Mouse (Mus musculus): ENCODE measurements around the gene Rs1.
"Not testable (repeated sequence)": the region's sequence is repeated elsewhere in the genome, so short reads cannot be mapped to it uniquely, and the experiment has no call there.

Rs1 gene

GRCm38 (mm10) chrX:160767713-160768112 is at the start of gene Rs1:
Gene Rs1, plus strand, starts transcription at chrX:160768013.
- ATAC-seq (ENCODE audit: low TSS enrichment), result no peak

DNA sequence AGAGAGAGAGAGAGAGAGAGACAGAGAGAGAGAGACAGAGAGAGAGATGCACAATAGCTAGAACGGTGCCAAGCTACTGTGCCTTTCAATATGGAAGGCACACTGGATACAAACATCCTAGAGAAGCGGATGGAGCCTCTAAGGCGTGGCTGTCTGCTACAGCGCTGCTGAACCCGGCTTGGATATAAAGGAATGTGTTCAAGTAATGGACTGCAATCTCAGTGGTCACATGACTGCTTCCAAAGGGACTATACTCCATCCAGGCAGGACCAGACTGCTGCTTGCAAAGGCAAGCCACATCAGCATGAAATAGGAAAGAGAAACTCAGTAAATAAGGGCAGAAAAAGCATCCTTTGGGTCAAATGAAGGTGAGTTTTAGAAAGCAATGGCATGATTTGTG is 32.2 kb upstream of the Rs1 start, which contains the start of gene Ppef1:
Gene Ppef1, minus strand, starts transcription at position 116 of the 400 bp plus-strand sequence.
- no peak for ATAC-seq (ENCODE audit: low TSS enrichment)

GRCm38 (mm10) chrX:160745399-160745798 is 22.4 kb upstream of the Rs1 start:
- ATAC-seq (ENCODE audit: low TSS enrichment), result no peak

DNA sequence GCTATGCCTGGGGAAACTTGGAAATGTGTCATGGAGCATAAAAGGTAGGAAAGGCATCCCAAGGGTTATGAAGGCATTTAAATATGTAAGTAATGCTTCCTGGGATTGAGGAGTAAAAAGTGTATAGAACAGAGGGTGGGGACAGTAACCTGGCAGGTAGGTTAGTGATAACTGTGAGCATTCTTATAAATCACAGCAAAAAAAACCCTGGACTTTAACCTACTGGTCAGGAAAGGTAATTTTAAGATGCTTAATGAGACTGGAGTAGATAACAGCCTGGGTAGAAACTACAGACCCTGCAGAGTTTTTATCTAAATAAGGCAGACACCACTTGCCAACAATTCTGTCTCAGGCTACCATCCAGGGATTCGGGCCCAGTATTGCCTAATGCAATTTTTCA is 19.2 kb upstream of the Rs1 start:
- no peak for ATAC-seq (ENCODE audit: low TSS enrichment)

DNA sequence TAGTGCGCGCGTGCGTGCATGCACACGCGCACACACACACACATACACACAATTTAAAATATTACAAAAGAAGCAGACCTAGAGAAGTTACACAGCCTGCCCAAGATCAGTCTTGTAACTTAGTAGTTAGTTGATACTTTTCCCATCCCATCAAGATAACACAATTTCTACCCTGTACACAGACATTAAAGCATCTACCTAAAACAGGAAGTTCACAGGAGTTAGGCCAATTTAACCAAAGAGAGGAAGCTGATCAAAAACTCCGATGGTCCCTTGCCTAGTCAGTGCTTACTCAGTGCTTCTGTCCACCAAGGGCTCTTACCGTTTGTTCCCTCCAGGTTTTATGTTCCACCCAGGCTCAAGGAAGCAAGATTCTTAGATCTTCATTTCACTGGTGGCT is 17.0 kb upstream of the Rs1 start:
- no peak for ATAC-seq (ENCODE audit: low TSS enrichment)

- peak; percentile 96 for ATAC-seq (ENCODE audit: low TSS enrichment)
These were observed 2.2 kb upstream of the Rs1 start for GRCm38 (mm10) chrX:160765389-160766232.

GRCm38 (mm10) chrX:160766233-160766616 is 1.6 kb upstream of the Rs1 start:
- peak; percentile 92 for ATAC-seq (ENCODE audit: low TSS enrichment)

- not testable (repeated sequence) for ATAC-seq (ENCODE audit: low TSS enrichment)
These were observed 1.8 kb downstream of the Rs1 start for GRCm38 (mm10) chrX:160769622-160770021.

GRCm38 (mm10) chrX:160773033-160773432 is 5.2 kb downstream of the Rs1 start:
- ATAC-seq (ENCODE audit: low TSS enrichment), result peak; percentile 90

DNA sequence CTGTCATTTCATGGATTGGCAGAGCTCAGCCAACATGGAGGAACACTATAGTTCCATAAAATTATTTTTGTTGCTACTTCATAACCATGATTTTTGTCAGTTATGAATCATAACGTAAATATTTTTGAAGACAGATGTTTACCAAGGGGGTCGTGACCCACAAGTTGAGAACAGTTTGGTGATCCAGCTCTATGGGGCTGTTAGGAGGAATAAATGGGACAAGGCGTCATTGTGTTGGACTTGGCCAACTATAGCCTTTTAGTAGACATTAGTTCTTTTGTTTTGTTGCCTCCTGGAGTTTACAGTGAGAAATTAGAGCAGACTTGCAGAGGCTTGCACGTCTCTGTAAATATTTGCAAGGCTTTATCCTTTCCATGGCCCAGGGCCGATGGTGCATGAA is 14.5 kb downstream of the Rs1 start:
- ATAC-seq (ENCODE audit: low TSS enrichment), result no peak; the same call in 1 of the 2 replicates

GRCm38 (mm10) chrX:160794920-160795319 is 27.1 kb downstream of the Rs1 start:
- no peak for ATAC-seq (ENCODE audit: low TSS enrichment)

- peak; percentile 86 for ATAC-seq (ENCODE audit: low TSS enrichment)
These were observed 36.8 kb downstream of the Rs1 start for GRCm38 (mm10) chrX:160804409-160805150.

GRCm38 (mm10) chrX:160808226-160808625 is 40.4 kb downstream of the Rs1 start:
- ATAC-seq (ENCODE audit: low TSS enrichment), result no peak

All from frontal cortex, adult (tissue).